Mouse (Mus musculus): ENCODE measurements at regions not wholly inside any gene's neighbourhood (a gene's known extent, or its start where the extent isn't known, plus 50 kb on each side); places are given as distances from the start of the nearest gene placed in this dataset.
"Not testable (repeated sequence)": the region's sequence is repeated elsewhere in the genome, so short reads cannot be mapped to it uniquely, and the experiment has no call there.

GRCm38 (mm10) chr1:7777191-7778044 lies 2969.7 kb downstream of the Gm37988 start:
- peak; percentile 75 for ATAC-seq (ENCODE audit: low FRiP score, low TSS enrichment)
- H3K4me2 ChIP-seq (replicated peaks; ENCODE audit: low read depth) = no peak overlapping the region; the same call in 1 of the 2 replicates

GRCm38 (mm10) chr1:7778045-7778565 lies 2970.4 kb downstream of the Gm37988 start:
- H3K36me3 ChIP-seq (ENCODE audit: control insufficient read depth, insufficient read depth, low read length); H3K4me1 ChIP-seq (replicated peaks; ENCODE audit: control insufficient read depth, insufficient read depth); ATAC-seq (ENCODE audit: low FRiP score, low TSS enrichment); H3K4me3 ChIP-seq (ENCODE audit: low read depth, low read length); H3K9me3 ChIP-seq (ENCODE audit: control insufficient read depth, low read length); H3K27ac ChIP-seq (replicated peaks); DNase-seq (ENCODE audit: low spot score); H3K9ac ChIP-seq (ENCODE audit: low read length); H3K4me2 ChIP-seq (replicated peaks; ENCODE audit: low read depth); H3K27me3 ChIP-seq (ENCODE audit: control insufficient read depth, insufficient read depth, low read length): not testable (repeated sequence)
- WGBS = 20% methylated on average over 5 of the region's 5 CpGs

More at GRCm38 (mm10) chr1:7777191-7778044, 2969.7 kb downstream of the Gm37988 start:
- H3K27me3 ChIP-seq (ENCODE audit: control insufficient read depth, insufficient read depth, low read length) = no peaks in the 10 kb centered on the region
- no peak overlapping the region for H3K9ac ChIP-seq (ENCODE audit: low read length)
- no peak for TF ChIP-seq CTCF (IDR thresholded peaks at IDR 0.05; ENCODE audit: low read depth)
- TF ChIP-seq EP300 (optimal IDR thresholded peaks at IDR 0.05) = no peak
- no peaks in the 10 kb centered on the region for H3K36me3 ChIP-seq (ENCODE audit: control insufficient read depth, insufficient read depth, low read length)
- no peak overlapping the region for H3K27ac ChIP-seq (replicated peaks)
- peak; percentile 54 for DNase-seq (ENCODE audit: low spot score)
- no peaks in the 10 kb centered on the region for H3K4me1 ChIP-seq (replicated peaks; ENCODE audit: control insufficient read depth, insufficient read depth)
- no peaks in the 10 kb centered on the region for H3K9me3 ChIP-seq (ENCODE audit: control insufficient read depth, low read length)
- 11% methylated on average over 11 of the region's 11 CpGs for WGBS
- no peak overlapping the region for H3K4me3 ChIP-seq (ENCODE audit: low read depth, low read length)

GRCm38 (mm10) chr1:7778657-7779056 lies 2971.0 kb downstream of the Gm37988 start:
- H3K27me3 ChIP-seq (ENCODE audit: control insufficient read depth, insufficient read depth, low read length) = no peaks in the 10 kb centered on the region
- 51% methylated on average over 2 of the region's 2 CpGs for WGBS
- no peaks in the 10 kb centered on the region for H3K9me3 ChIP-seq (ENCODE audit: control insufficient read depth, low read length)
- H3K4me1 ChIP-seq (replicated peaks; ENCODE audit: control insufficient read depth, insufficient read depth) = no peaks in the 10 kb centered on the region
- DNase-seq (ENCODE audit: low spot score) = no peak
- H3K4me3 ChIP-seq (ENCODE audit: low read depth, low read length) = no peak overlapping the region
- no peak overlapping the region for H3K4me2 ChIP-seq (replicated peaks; ENCODE audit: low read depth)
- H3K36me3 ChIP-seq (ENCODE audit: control insufficient read depth, insufficient read depth, low read length) = no peaks in the 10 kb centered on the region
- TF ChIP-seq CTCF (IDR thresholded peaks at IDR 0.05; ENCODE audit: low read depth) = no peak
- TF ChIP-seq EP300 (optimal IDR thresholded peaks at IDR 0.05) = no peak
- no peak overlapping the region for H3K9ac ChIP-seq (ENCODE audit: low read length)
- ATAC-seq (ENCODE audit: low FRiP score, low TSS enrichment) = no peak
- no peak overlapping the region for H3K27ac ChIP-seq (replicated peaks)

GRCm38 (mm10) chr1:7823969-7824368 lies 3016.3 kb downstream of the Gm37988 start:
- 89% methylated on average over 2 of the region's 2 CpGs for WGBS
- ATAC-seq (ENCODE audit: low FRiP score, low TSS enrichment) = no peak

More at GRCm38 (mm10) chr1:7823969-7824368, 3016.3 kb downstream of the Gm37988 start:
- Histone ChIP-seq H3K9me3 (ENCODE audit: control insufficient read depth, low read length) (no peaks in the 10 kb centered on the region), H3K4me2 (replicated peaks; ENCODE audit: low read depth) (no peak overlapping the region), H3K27ac (replicated peaks) (no peak overlapping the region), H3K4me3 (ENCODE audit: low read depth, low read length) (no peak overlapping the region), H3K27me3 (ENCODE audit: control insufficient read depth, insufficient read depth, low read length) (no peaks in the 10 kb centered on the region), H3K36me3 (ENCODE audit: control insufficient read depth, insufficient read depth, low read length) (no peaks in the 10 kb centered on the region), H3K4me1 (replicated peaks; ENCODE audit: control insufficient read depth, insufficient read depth) (no peaks in the 10 kb centered on the region), H3K9ac (ENCODE audit: low read length) (no peak overlapping the region)
- no peak for DNase-seq (ENCODE audit: low spot score)
- no peak for TF ChIP-seq CTCF (IDR thresholded peaks at IDR 0.05; ENCODE audit: low read depth)
- no peak for TF ChIP-seq EP300 (optimal IDR thresholded peaks at IDR 0.05)
